Mouse (Mus musculus) left cerebral cortex, postnatal 25 days (tissue): ENCODE data around the gene Myo9b. TPM values are rescaled to one million over a fixed set of nuclear protein-coding genes. Genes with fewer than 3 reads are reported as not detected.
A peak's percentile ranks its signal among the peaks of the same experiment; 100 is the strongest.

Source experiments
- DNase-seq, 2 experiments: peaks; one replicate each; pipeline ENCODE4 v3.0.0; 2022; ENCODE audit warnings: low spot score in 2 of 2, mixed read lengths in 1 of 2
- intact Hi-C: fragments of 180-260 bp; cut with DNase I; formaldehyde crosslinking; loops from one replicate; pipeline ENCODE4 v1.15.1; 2025
- total RNA-seq, 2 experiments: library from RNA; stranded (reverse); gene quantifications; 2 replicates each; pipeline ENCODE4 v1.2.3; 2021

The Myo9b gene
- total RNA-seq, 2 experiments from 2014 or later = 27.7 to 32.4 TPM

- intact Hi-C loops = loop anchor here (5.0 kb wide), 1 partner anchor 82 kb away; the partner anchor contains the start of genes Abhd8 and Mrpl34
- no peak for DNase-seq
Observed at GRCm38 (mm10) chr8:71380178-71381171, 108.0 kb downstream of the Myo9b start.

- peak in 1 of 2 experiments; percentile 64 for DNase-seq
Observed at GRCm38 (mm10) chr8:71381421-71381970, 109.0 kb downstream of the Myo9b start, which contains the start of gene Nr2f6. TSS of gene Nr2f6 (minus strand) at chr8:71381960.

GRCm38 (mm10) chr8:71381971-71382961 lies 109.8 kb downstream of the Myo9b start:
- peak; percentile 71 to 79 for DNase-seq
- intact Hi-C loops = loop anchor here (5.0 kb wide), 1 partner anchor 80 kb away; the partner anchor contains the start of genes Abhd8 and Mrpl34

More at GRCm38 (mm10) chr8:71381421-71381970, 109.0 kb downstream of the Myo9b start, which contains the start of gene Nr2f6:
- intact Hi-C loops = loop anchor here (5.0 kb wide), 1 partner anchor 81 kb away; the partner anchor contains the start of genes Abhd8 and Mrpl34

- intact Hi-C loops = loop anchor here (5.0 kb wide), 1 partner anchor 79 kb away; the partner anchor contains the start of genes Abhd8 and Mrpl34
- no peak for DNase-seq
Observed at GRCm38 (mm10) chr8:71383396-71383795, 110.9 kb downstream of the Myo9b start.

GRCm38 (mm10) chr8:71383860-71384259 lies 111.3 kb downstream of the Myo9b start:
- no peak for DNase-seq
- intact Hi-C loops = loop anchor here (5.0 kb wide), 1 partner anchor 78 kb away; the partner anchor contains the start of genes Abhd8 and Mrpl34

GRCm38 (mm10) chr8:71385212-71385835 lies 112.8 kb downstream of the Myo9b start:
- no peak for DNase-seq
- intact Hi-C loops = no loop called here

- intact Hi-C loops = no loop called here
- no peak for DNase-seq
Observed at GRCm38 (mm10) chr8:71388267-71388666, 115.8 kb downstream of the Myo9b start.

- no peak for DNase-seq
- intact Hi-C loops = no loop called here
Observed at GRCm38 (mm10) chr8:71391696-71392095, 119.2 kb downstream of the Myo9b start.

- DNase-seq = no peak
- intact Hi-C loops = no loop called here
Observed at GRCm38 (mm10) chr8:71392391-71392790, 119.9 kb downstream of the Myo9b start.

GRCm38 (mm10) chr8:71392871-71393270 lies 120.4 kb downstream of the Myo9b start:
- intact Hi-C loops = no loop called here
- DNase-seq = no peak

GRCm38 (mm10) chr8:71394481-71394880 lies 122.0 kb downstream of the Myo9b start:
- no peak for DNase-seq
- intact Hi-C loops = no loop called here

- intact Hi-C loops = no loop called here
- DNase-seq = no peak
Observed at GRCm38 (mm10) chr8:71395071-71395470, 122.6 kb downstream of the Myo9b start.

GRCm38 (mm10) chr8:71395629-71396028 lies 123.1 kb downstream of the Myo9b start, which contains the start of gene Ushbp1:
TSS of gene Ushbp1 (minus strand) at chr8:71395802.
- DNase-seq = no peak
- intact Hi-C loops = loop anchor here (2.0 kb wide), 1 partner anchor 25 kb away; the partner anchor contains the start of gene Ocel1

GRCm38 (mm10) chr8:71396639-71397305 lies 124.3 kb downstream of the Myo9b start, which contains the start of gene Babam1:
TSS of gene Babam1 (plus strand) at chr8:71396861.
- intact Hi-C loops = loop anchor here (2.0 kb wide), 1 partner anchor 26 kb away; the partner anchor contains the start of gene Ocel1
- DNase-seq = peak; percentile 93 to 98

GRCm38 (mm10) chr8:71397701-71398100 lies 125.2 kb downstream of the Myo9b start:
- DNase-seq = no peak
- intact Hi-C loops = loop anchor here (2.0 kb wide), 1 partner anchor 27 kb away; the partner anchor contains the start of gene Ocel1

- intact Hi-C loops = no loop called here
- DNase-seq = no peak
Observed at GRCm38 (mm10) chr8:71400826-71401225, 128.3 kb downstream of the Myo9b start.

GRCm38 (mm10) chr8:71401454-71401853 lies 128.9 kb downstream of the Myo9b start:
- intact Hi-C loops = no loop called here

More at GRCm38 (mm10) chr8:71401454-71401853, 128.9 kb downstream of the Myo9b start:
- DNase-seq = no peak
